Mouse (Mus musculus) hindbrain, embryonic 15.5 days (tissue): Measurements from ENCODE around the gene Cdr2l. TPM values are rescaled to one million over a fixed set of nuclear protein-coding genes. Genes with fewer than 3 reads are reported as not detected.

Experiments
- ATAC-seq: fragments of 200-750 bp; cut with Nextera tagmentation; 2 replicates; pipeline ENCODE4 v1.8.0; 2017; ENCODE audit warnings: low read depth, moderate number of reproducible peaks, moderate TSS enrichment; ENCODE audit not compliant: low FRiP score
- H3K27ac ChIP-seq: fragments of 300-500 bp; sonication (generic); replicated peaks from 2 replicates; pipeline ENCODE4 v1.5.1; 2015; ENCODE audit warnings: mild to moderate bottlenecking, inconsistent platforms
- H3K27me3 ChIP-seq: fragments of 300-500 bp; sonication (generic); 2 replicates; pipeline ENCODE4 v1.6.1; 2015; ENCODE audit warnings: control low read depth, inconsistent platforms
- H3K36me3 ChIP-seq: fragments of 300-500 bp; sonication (generic); 2 replicates; pipeline ENCODE4 v1.6.1; 2015; ENCODE audit warnings: control low read depth, inconsistent platforms
- H3K4me1 ChIP-seq: fragments of 300-500 bp; sonication (generic); replicated peaks from 2 replicates; pipeline ENCODE4 v1.6.1; 2015; ENCODE audit warnings: control low read depth, inconsistent platforms
- H3K4me2 ChIP-seq: fragments of 300-500 bp; sonication (generic); 2 replicates; pipeline ENCODE4 v1.6.1; 2015; ENCODE audit warnings: moderate library complexity, mild to moderate bottlenecking, inconsistent platforms
- H3K4me3 ChIP-seq: fragments of 300-500 bp; sonication (generic); 2 replicates; pipeline ENCODE4 v1.5.1; 2015; ENCODE audit warnings: mild to moderate bottlenecking, inconsistent platforms
- H3K9ac ChIP-seq: fragments of 300-500 bp; sonication (generic); 2 replicates; pipeline ENCODE4 v1.6.1; 2015; ENCODE audit warnings: inconsistent platforms
- H3K9me3 ChIP-seq: fragments of 300-500 bp; sonication (generic); 2 replicates; pipeline ENCODE4 v1.6.1; 2016; ENCODE audit warnings: control low read depth, inconsistent platforms
- WGBS: fragments of 180-500 bp; shearing (Covaris S2); methylation state at CpG from one replicate; pipeline ENCODE4 v1.1.7; 2015; 5-methylcytosine and 5-hydroxymethylcytosine counted together
- polyA plus RNA-seq: library from polyadenylated mRNA; unstranded; fragments of >200 nt; fragmentation: Nextera tagmentation; extraction: Ambion mirVana; gene quantifications from 2 replicates; pipeline ENCODE4 v1.2.1, GENCODE M21; 2015

Cdr2l gene
- polyA plus RNA-seq, 1 experiment from 2014 or later = 27.0 TPM

- H3K4me1 ChIP-seq = peaks cover 13% of the 10 kb centered on the region
- peak; percentile 32; the same call in 1 of the 2 replicates for ATAC-seq
- 8% methylated on average over 31 of the region's 31 CpGs for WGBS
- H3K9me3 ChIP-seq = no peaks in the 10 kb centered on the region
- peak overlapping the region; percentile 35 for H3K9ac ChIP-seq
- H3K4me2 ChIP-seq = peak overlapping the region; percentile 63
- no peak overlapping the region for H3K27ac ChIP-seq
- peaks cover 15% of the 10 kb centered on the region for H3K36me3 ChIP-seq
- H3K4me3 ChIP-seq = peak overlapping the region; percentile 29
- H3K27me3 ChIP-seq = no peaks in the 10 kb centered on the region
Observed at GRCm38 (mm10) chr11:115435596-115436337, 54.1 kb downstream of the Cdr2l start.

GRCm38 (mm10) chr11:115437571-115438122 lies 55.9 kb downstream of the Cdr2l start:
- ATAC-seq = no peak
- Histone ChIP-seq H3K27me3 (no peaks in the 10 kb centered on the region), H3K36me3 (no peaks in the 10 kb centered on the region), H3K27ac (no peak overlapping the region), H3K9me3 (no peaks in the 10 kb centered on the region), H3K4me1 (peaks cover 13% of the 10 kb centered on the region), H3K4me2 (no peak overlapping the region), H3K4me3 (no peak overlapping the region), H3K9ac (no peak overlapping the region)
- 88% methylated on average over 5 of the region's 5 CpGs for WGBS

- H3K27ac ChIP-seq = no peak overlapping the region
- no peak overlapping the region for H3K4me2 ChIP-seq
- H3K4me1 ChIP-seq = peaks cover 13% of the 10 kb centered on the region
- H3K9me3 ChIP-seq = no peaks in the 10 kb centered on the region
- no peak for ATAC-seq
- WGBS = 92% methylated on average over 3 of the region's 3 CpGs
- H3K27me3 ChIP-seq = no peaks in the 10 kb centered on the region
- H3K4me3 ChIP-seq = no peak overlapping the region
- no peak overlapping the region for H3K9ac ChIP-seq
- no peaks in the 10 kb centered on the region for H3K36me3 ChIP-seq
Observed at GRCm38 (mm10) chr11:115439326-115439725, 57.6 kb downstream of the Cdr2l start.

GRCm38 (mm10) chr11:115439906-115440595 lies 58.3 kb downstream of the Cdr2l start, which contains the start of gene Trim80:
Trim80 (plus strand) TSS chr11:115440545.
- Histone ChIP-seq H3K9ac (no peak within 1 kb of the TSS), H3K4me1 (peaks cover 13% of the 10 kb centered on the region), H3K27me3 (no peaks in the 10 kb centered on the region), H3K36me3 (no peaks in the 10 kb centered on the region), H3K9me3 (no peaks in the 10 kb centered on the region), H3K4me3 (no peak within 1 kb of the TSS), H3K27ac (no peak within 1 kb of the TSS), H3K4me2 (no peak within 1 kb of the TSS)
- WGBS = 96% methylated on average over 9 of the region's 9 CpGs
- no peak for ATAC-seq

- Histone ChIP-seq H3K4me3 (no peak overlapping the region), H3K4me1 (peaks cover 1% of the 10 kb centered on the region), H3K36me3 (no peaks in the 10 kb centered on the region), H3K4me2 (no peak overlapping the region), H3K27ac (no peak overlapping the region), H3K9ac (no peak overlapping the region), H3K9me3 (no peaks in the 10 kb centered on the region), H3K27me3 (no peaks in the 10 kb centered on the region)
- ATAC-seq = no peak
- WGBS = 53% methylated on average over 15 of the region's 15 CpGs
Observed at GRCm38 (mm10) chr11:115441417-115441816, 59.7 kb downstream of the Cdr2l start.

Other genes with a start within 250 kb of the Cdr2l start
- gene Cd300lf, start 247.9 kb upstream of the Cdr2l start, polyA plus RNA-seq = 0.17 and 0.34 TPM in 2 replicates
- 68.7 and 70.2 TPM in 2 replicates for gene Slc9a3r1, start 218.6 kb upstream of the Cdr2l start, polyA plus RNA-seq
- gene Tmem104, start 194.4 kb upstream of the Cdr2l start, polyA plus RNA-seq = 15.1 and 17.5 TPM in 2 replicates
- 19.1 and 20.4 TPM in 2 replicates for gene Nat9, start 194.1 kb upstream of the Cdr2l start, polyA plus RNA-seq
- 0.64 and 0.73 TPM in 2 replicates for gene Grin2c, start 114.7 kb upstream of the Cdr2l start, polyA plus RNA-seq
- gene Fdxr, start 104.9 kb upstream of the Cdr2l start, polyA plus RNA-seq = 21.3 and 21.6 TPM in 2 replicates
- gene Fads6, start 84.3 kb upstream of the Cdr2l start, polyA plus RNA-seq = 1.3 and 1.5 TPM in 2 replicates
- 0.07 and 0.34 TPM in 2 replicates for gene Otop2, start 74.8 kb upstream of the Cdr2l start, polyA plus RNA-seq
- gene Ush1g, start 59.9 kb upstream of the Cdr2l start, polyA plus RNA-seq = 0.06 and 0.38 TPM in 2 replicates
- 2.2 and 2.3 TPM in 2 replicates for gene Otop3, start 47.2 kb upstream of the Cdr2l start, polyA plus RNA-seq
- gene Hid1, start 14.2 kb upstream of the Cdr2l start, polyA plus RNA-seq = 57.2 and 62.4 TPM in 2 replicates
- 180 and 190 TPM in 2 replicates for gene Mrpl58, start 21.8 kb downstream of the Cdr2l start, polyA plus RNA-seq
- gene Atp5h, start 38.0 kb downstream of the Cdr2l start, polyA plus RNA-seq = 877 and 940 TPM in 2 replicates
- gene Kctd2, start 38.2 kb downstream of the Cdr2l start, polyA plus RNA-seq = 23.6 and 26.2 TPM in 2 replicates
- gene Trim80, start 58.6 kb downstream of the Cdr2l start, polyA plus RNA-seq = not detected in 2 replicates
- 0.17 and 0.24 TPM in 2 replicates for gene Slc16a5, start 80.6 kb downstream of the Cdr2l start, polyA plus RNA-seq
- 16.3 and 18.2 TPM in 2 replicates for gene Armc7, start 93.8 kb downstream of the Cdr2l start, polyA plus RNA-seq
- 88.4 and 101 TPM in 2 replicates for gene Nt5c, start 109.9 kb downstream of the Cdr2l start, polyA plus RNA-seq
- 1,345 and 1,399 TPM in 2 replicates for gene Jpt1, start 132.5 kb downstream of the Cdr2l start, polyA plus RNA-seq
- gene Sumo2, start 154.4 kb downstream of the Cdr2l start, polyA plus RNA-seq = 917 and 959 TPM in 2 replicates
- 95.4 and 108 TPM in 2 replicates for gene Nup85, start 182.5 kb downstream of the Cdr2l start, polyA plus RNA-seq
- gene Mrps7, start 222.0 kb downstream of the Cdr2l start, polyA plus RNA-seq = 73.6 and 79.8 TPM in 2 replicates
- 35.8 and 38.1 TPM in 2 replicates for gene Gga3, start 222.1 kb downstream of the Cdr2l start, polyA plus RNA-seq
- gene Mif4gd, start 231.1 kb downstream of the Cdr2l start, polyA plus RNA-seq = 12.2 and 13.9 TPM in 2 replicates
- 43.6 and 47.1 TPM in 2 replicates for gene Slc25a19, start 246.4 kb downstream of the Cdr2l start, polyA plus RNA-seq